Mouse (Mus musculus): ENCODE measurements around the gene Atl2.

GRCm38 (mm10) chr17:79895911-79896423 is at the start of gene Atl2:
- no peak for TF ChIP-seq CTCF (IDR thresholded peaks at IDR 0.05; ENCODE audit: control insufficient read depth, insufficient read depth, insufficient read length)
- no peak for TF ChIP-seq CEBPB (IDR thresholded peaks at IDR 0.05; ENCODE audit: low read depth)
